Mouse (Mus musculus) E14TG2a.4 (cell line): ENCODE results near the gene Msmo1.

ENCODE experiments used
- CTCF ChIP-seq: conservative IDR thresholded peaks from 2 replicates; pipeline ENCODE4 v1.5.1; 2014; ENCODE audit warnings: low read length
- NANOG ChIP-seq: IDR thresholded peaks from 2 replicates; pipeline ENCODE4 v1.6.1; 2014; ENCODE audit warnings: borderline replicate concordance, low read length, mixed read lengths
- POU5F1 ChIP-seq: IDR thresholded peaks from 2 replicates; pipeline ENCODE4 v1.6.1; 2014; ENCODE audit warnings: low read length, borderline replicate concordance

DNA sequence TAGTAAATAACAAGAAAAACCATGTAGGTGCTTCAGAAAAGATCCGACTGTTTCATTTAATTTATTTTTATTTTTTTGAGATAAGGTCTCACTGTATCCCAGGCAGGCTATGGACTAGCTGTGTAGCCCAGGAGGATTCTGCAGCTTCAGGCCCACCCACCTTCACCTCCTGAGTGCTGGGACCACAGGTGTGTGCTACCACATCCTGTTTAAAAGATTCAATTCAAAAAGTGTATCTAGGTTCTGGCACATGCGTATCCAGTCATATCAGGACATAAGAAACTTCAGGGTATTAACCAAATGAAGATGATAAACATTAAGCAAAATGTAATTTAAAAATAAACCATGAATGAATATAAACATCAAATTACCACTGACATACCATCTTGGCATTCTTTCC is 10.4 kb downstream of the Msmo1 start:
- no peak for TF ChIP-seq CTCF
- no peak for TF ChIP-seq NANOG
- TF ChIP-seq POU5F1: no peak
